Mouse (Mus musculus): ENCODE results near the gene 2810021J22Rik. TPM values are rescaled to one million over a fixed set of nuclear protein-coding genes. Genes with fewer than 3 reads are reported as not detected.

2810021J22Rik gene
- polyA plus RNA-seq, 1 experiment = not detected

DNA sequence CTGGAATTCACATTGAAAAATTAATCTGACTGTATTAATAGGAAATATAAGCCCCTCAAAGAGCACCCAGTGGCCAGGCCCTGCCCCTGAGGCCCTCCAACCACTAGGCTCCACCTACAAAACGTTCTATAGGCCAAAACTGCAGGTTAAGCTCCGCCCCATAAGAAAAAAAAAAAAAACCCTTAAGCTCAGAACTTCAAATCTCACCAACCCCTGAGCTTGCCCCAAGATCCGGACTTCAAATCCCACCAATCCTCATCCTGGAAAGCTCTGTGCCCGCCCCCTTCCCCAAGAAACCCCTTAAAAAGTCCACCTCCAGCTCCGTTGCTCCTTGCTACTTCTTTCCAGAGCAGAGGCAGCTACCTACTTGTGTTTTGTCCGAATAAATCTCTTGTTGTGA, 37.8 kb downstream of the 2810021J22Rik start:
- TF ChIP-seq POLR2A (IDR thresholded peaks at IDR 0.05; ENCODE audit: insufficient read depth, low read depth, low read length) (no peak), CTCF (IDR thresholded peaks at IDR 0.05; ENCODE audit: insufficient read depth, low read depth, low read length) (no peak)

DNA sequence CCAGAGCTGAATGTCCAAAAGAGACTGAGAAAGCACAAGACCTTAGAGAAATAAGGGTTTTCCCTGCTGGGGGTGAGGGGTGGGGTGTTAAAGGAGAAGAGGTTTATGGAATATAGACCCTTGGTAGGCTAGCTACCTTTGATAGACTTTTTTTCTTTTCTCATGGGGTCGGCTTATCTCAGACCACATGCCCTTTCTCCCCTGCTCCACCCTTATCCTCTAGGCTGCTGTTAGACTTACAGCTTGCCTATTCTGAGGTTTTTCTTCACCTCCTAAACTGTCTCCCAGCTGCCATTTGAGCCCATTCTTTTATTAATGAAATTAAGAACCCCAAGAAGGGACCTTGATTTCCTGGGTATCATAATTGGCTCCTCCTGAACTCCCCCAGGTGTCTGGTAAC, 46.8 kb downstream of the 2810021J22Rik start:
- no peak overlapping the region for H3K27ac ChIP-seq (ENCODE audit: insufficient read depth, low read depth, low read length)
- TF ChIP-seq POLR2A (IDR thresholded peaks at IDR 0.05; ENCODE audit: insufficient read depth, low read depth, low read length) = no peak
- TF ChIP-seq CTCF (IDR thresholded peaks at IDR 0.05; ENCODE audit: insufficient read depth, low read depth, low read length) = no peak
- no peak overlapping the region for H3K4me3 ChIP-seq (ENCODE audit: insufficient read depth, low read depth, low read length)
- peaks cover 12% of the 10 kb centered on the region for H3K4me1 ChIP-seq (ENCODE audit: control insufficient read depth, insufficient read depth, low read length)
- 93% methylated on average over 1 of the region's 1 CpGs for WGBS

More for the DNA sequence above, 37.8 kb downstream of the 2810021J22Rik start:
- Histone ChIP-seq H3K4me3 (ENCODE audit: insufficient read depth, low read depth, low read length) (no peak overlapping the region), H3K4me1 (ENCODE audit: control insufficient read depth, insufficient read depth, low read length) (peaks cover 7% of the 10 kb centered on the region), H3K27ac (ENCODE audit: insufficient read depth, low read depth, low read length) (no peak overlapping the region)
- WGBS = 45% methylated on average over 6 of the region's 6 CpGs

DNA sequence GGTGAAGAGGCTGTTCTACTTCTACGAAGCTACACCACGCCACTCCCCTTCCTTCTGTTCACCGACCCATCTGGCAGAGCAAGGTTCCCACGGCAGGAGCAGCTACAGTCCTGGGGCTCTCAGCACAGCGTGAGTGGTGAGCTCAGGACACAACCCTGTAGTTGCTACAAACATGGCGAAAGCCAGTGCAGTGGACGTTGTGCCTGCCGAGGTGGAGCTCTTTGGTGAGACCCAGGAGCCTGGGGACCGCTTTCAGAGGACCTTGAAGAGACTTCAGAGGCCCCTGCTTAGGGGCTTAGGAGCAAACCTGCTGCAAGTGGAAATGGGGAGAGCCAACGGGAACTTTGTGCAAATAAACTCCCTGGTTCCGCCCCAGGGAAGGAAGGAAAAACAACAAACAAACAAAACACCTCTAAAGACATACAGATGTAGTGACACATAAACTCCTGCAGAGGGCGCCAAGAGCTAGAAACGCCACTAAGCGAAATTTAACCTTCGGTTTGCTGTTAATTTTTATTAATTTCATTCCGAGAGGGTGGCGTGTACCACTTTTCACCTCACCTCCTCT, 47.5 kb downstream of the 2810021J22Rik start:
- Histone ChIP-seq H3K4me1 (ENCODE audit: control insufficient read depth, insufficient read depth, low read length) (peaks cover 12% of the 10 kb centered on the region), H3K27ac (ENCODE audit: insufficient read depth, low read depth, low read length) (no peak overlapping the region), H3K4me3 (ENCODE audit: insufficient read depth, low read depth, low read length) (peak overlapping the region; percentile 41)
- TF ChIP-seq POLR2A (IDR thresholded peaks at IDR 0.05; ENCODE audit: insufficient read depth, low read depth, low read length) (no peak), CTCF (IDR thresholded peaks at IDR 0.05; ENCODE audit: insufficient read depth, low read depth, low read length) (peak; percentile 33; the same call in 1 of the 2 replicates)
- 11% methylated on average over 17 of the region's 17 CpGs for WGBS

DNA sequence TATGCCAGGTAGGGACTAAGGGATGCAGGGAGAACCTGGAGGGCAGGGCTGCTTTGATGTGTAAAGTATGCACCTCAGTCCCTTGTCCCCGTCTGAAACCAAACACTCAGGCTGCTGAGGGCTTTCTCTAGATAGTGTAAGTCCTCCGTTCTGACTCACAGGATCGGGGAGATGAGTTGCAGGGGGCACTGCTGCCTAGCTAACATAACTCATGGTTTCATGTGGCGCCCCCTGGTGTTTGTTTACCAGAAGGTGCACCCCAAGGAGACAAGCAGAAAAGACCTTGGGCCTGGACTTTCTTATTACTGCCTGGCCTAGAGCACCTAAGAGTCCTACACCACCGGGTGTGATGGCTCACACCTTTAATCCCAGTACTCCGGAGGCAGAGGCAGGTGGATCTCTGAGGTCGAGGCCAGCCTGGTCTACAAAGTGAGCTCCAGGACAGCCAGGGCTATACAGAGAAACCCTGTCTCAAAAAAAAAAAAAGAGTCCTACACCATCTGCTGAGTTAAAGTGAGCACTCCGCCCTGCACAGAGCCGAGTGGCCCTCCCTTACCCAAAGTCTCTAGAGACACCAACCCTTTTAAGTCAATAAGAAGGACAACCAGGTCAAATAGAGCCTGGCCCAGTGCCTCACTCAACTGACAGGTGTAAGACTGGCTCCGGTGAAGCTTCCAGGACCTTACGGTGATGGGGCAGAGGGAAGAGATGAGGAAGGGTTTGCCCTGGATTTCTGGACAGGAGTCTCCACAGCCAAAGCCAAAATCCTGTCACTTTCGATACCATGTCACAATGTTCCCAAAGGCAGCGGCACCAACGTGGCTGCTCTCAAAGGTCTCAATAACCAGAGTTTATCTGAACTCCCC, 50.1 kb downstream of the 2810021J22Rik start:
- Histone ChIP-seq H3K4me1 (ENCODE audit: control insufficient read depth, insufficient read depth, low read length) (peaks cover 12% of the 10 kb centered on the region), H3K4me3 (ENCODE audit: insufficient read depth, low read depth, low read length) (no peak overlapping the region), H3K27ac (ENCODE audit: insufficient read depth, low read depth, low read length) (no peak overlapping the region)
- WGBS = 54% methylated on average over 14 of the region's 14 CpGs
- TF ChIP-seq POLR2A (IDR thresholded peaks at IDR 0.05; ENCODE audit: insufficient read depth, low read depth, low read length) (no peak), CTCF (IDR thresholded peaks at IDR 0.05; ENCODE audit: insufficient read depth, low read depth, low read length) (peak; percentile 41; the same call in 1 of the 2 replicates)

DNA sequence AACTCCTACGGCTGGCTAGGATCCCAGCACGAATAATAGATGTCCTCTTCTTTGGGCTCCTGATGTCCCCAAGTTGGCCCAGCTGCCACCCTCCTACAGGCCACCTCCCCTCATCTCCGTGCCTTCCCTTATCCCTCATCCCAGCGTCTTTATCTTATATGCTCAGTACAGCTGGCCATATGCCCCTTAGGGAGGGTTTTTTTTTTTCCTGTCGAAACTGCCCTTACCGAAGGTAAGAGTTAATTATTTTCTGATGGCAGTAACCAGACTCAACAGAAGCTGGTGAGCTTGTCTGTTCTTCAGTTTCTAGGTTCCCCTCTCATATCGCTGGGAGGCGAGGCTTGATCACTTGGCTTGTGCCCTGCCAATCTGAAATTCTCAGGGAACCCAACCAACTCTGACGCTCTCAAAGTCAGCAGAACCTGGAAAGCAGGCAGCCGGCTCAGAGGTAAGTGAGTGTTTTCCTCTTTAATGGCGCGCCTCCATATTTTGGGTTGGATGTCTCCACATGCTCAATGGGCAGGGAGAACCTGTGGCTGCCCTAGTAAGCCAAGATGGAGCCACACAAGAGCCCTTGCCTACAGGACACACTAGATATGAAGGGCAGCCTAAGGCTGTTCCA, 50.8 kb downstream of the 2810021J22Rik start, which contains the start of gene Btnl10:
Gene Btnl10 (plus strand): TSS at position 164 of the 622 bp plus-strand sequence.
- Histone ChIP-seq H3K4me3 (ENCODE audit: insufficient read depth, low read depth, low read length) (no peak within 1 kb of the TSS), H3K4me1 (ENCODE audit: control insufficient read depth, insufficient read depth, low read length) (peaks cover 12% of the 10 kb centered on the region), H3K27ac (ENCODE audit: insufficient read depth, low read depth, low read length) (no peak within 1 kb of the TSS)
- TF ChIP-seq CTCF (IDR thresholded peaks at IDR 0.05; ENCODE audit: insufficient read depth, low read depth, low read length) (no peak), POLR2A (IDR thresholded peaks at IDR 0.05; ENCODE audit: insufficient read depth, low read depth, low read length) (no peak)
- 86% methylated on average over 12 of the region's 12 CpGs for WGBS

DNA sequence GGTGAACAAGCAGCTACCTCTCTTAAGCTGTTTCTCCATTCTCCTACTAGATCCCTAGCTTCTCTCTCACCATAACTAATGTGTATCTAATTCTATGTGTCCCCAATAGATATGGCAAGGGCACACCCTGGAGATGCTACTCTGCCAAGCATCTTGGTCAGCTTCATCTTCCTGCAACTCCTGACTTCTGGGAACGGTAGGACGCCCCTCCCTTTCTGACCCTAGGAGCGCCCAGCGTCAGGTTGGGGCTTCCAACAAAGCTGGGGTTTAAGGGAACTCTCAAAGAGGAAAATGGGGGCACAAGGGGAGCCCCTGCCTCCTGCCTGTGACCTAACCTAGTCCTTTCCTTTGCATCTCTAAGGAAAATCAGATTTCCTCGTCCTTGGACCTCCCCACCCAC, 51.7 kb downstream of the 2810021J22Rik start:
- 70% methylated on average over 5 of the region's 5 CpGs for WGBS
- peaks cover 12% of the 10 kb centered on the region for H3K4me1 ChIP-seq (ENCODE audit: control insufficient read depth, insufficient read depth, low read length)
- no peak for TF ChIP-seq CTCF (IDR thresholded peaks at IDR 0.05; ENCODE audit: insufficient read depth, low read depth, low read length)
- H3K4me3 ChIP-seq (ENCODE audit: insufficient read depth, low read depth, low read length) = no peak overlapping the region
- no peak overlapping the region for H3K27ac ChIP-seq (ENCODE audit: insufficient read depth, low read depth, low read length)

DNA sequence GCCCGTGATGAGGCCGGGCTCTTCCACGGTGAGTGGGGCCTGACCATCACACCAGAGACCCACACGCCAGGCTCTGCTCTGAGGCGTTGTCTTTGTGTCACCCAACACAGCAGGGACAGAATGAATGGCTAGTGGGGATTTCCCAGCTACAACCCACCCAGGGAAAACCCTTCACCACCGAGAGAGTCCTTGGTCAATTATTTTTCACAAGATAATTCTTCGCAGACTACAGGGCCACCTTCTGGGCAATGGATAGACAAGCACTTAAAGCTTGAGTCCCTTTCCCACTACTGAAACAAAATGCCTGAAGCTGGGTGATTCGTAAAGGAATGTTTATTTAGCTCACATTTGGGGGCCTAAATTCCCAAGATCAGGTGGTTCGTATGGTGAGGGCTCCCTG, 55.4 kb downstream of the 2810021J22Rik start:
- no peak for TF ChIP-seq POLR2A (IDR thresholded peaks at IDR 0.05; ENCODE audit: insufficient read depth, low read depth, low read length)
- TF ChIP-seq CTCF (IDR thresholded peaks at IDR 0.05; ENCODE audit: insufficient read depth, low read depth, low read length) = no peak
- 86% methylated on average over 9 of the region's 9 CpGs for WGBS
- Histone ChIP-seq H3K4me1 (ENCODE audit: control insufficient read depth, insufficient read depth, low read length) (no peaks in the 10 kb centered on the region), H3K4me3 (ENCODE audit: insufficient read depth, low read depth, low read length) (no peak overlapping the region), H3K27ac (ENCODE audit: insufficient read depth, low read depth, low read length) (no peak overlapping the region)

DNA sequence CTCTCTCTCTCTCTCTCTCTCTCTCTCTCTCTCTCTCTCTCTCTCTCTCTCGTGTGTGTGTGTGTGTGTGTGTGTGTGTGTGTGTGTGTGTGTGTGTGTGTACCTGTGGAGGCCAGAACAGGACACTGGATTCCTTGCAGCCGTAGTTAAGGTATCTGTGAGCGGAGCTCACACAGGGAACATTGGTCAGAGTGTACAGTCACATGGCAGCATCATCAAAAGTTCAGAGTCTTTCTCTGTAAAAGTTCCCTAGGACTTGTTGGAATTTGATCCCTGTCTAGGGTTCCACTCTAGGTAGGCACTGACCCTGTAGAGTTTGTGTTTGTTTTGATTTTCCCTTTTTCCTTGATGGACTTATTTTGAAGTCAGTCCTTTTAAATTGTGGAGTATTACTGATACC, 59.6 kb downstream of the 2810021J22Rik start:
- Histone ChIP-seq H3K27ac (ENCODE audit: insufficient read depth, low read depth, low read length) (no peak overlapping the region), H3K4me3 (ENCODE audit: insufficient read depth, low read depth, low read length) (no peak overlapping the region), H3K4me1 (ENCODE audit: control insufficient read depth, insufficient read depth, low read length) (peaks cover 3% of the 10 kb centered on the region)
- TF ChIP-seq POLR2A (IDR thresholded peaks at IDR 0.05; ENCODE audit: insufficient read depth, low read depth, low read length) = no peak
- TF ChIP-seq CTCF (IDR thresholded peaks at IDR 0.05; ENCODE audit: insufficient read depth, low read depth, low read length) = no peak
- 82% methylated on average over 2 of the region's 3 CpGs for WGBS

DNA sequence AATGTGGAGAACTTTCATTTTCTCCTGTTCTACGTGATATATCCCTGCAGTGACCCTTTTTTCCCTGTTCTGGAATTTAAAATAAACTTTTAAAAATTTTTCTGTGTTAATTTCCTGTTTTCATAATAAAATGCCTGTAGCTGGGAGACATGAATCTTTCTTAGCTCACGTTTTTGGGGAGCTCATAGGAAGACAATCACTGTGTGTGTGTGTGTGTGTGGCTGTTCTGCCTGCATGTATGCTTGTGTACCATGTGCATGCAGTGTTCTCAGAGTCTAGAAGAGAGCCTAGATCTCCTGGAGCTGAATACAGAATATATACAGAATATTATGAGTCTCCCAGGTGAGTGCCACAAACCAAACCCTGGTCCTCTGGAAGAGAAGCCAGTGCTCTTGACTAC, 60.0 kb downstream of the 2810021J22Rik start:
- no peak for TF ChIP-seq CTCF (IDR thresholded peaks at IDR 0.05; ENCODE audit: insufficient read depth, low read depth, low read length)
- Histone ChIP-seq H3K4me1 (ENCODE audit: control insufficient read depth, insufficient read depth, low read length) (peaks cover 3% of the 10 kb centered on the region), H3K4me3 (ENCODE audit: insufficient read depth, low read depth, low read length) (no peak overlapping the region), H3K27ac (ENCODE audit: insufficient read depth, low read depth, low read length) (no peak overlapping the region)
- 89% methylated on average over 2 of the region's 2 CpGs for WGBS

Data from olfactory bulb, adult 2 months (tissue).